Mouse (Mus musculus): ENCODE measurements around the gene Gm42417. TPM values are rescaled to one million over a fixed set of nuclear protein-coding genes. Genes with fewer than 3 reads are reported as not detected.
A peak's percentile ranks its signal among the peaks of the same experiment; 100 is the strongest.

The Gm42417 gene
- total and polyA plus RNA-seq, 3 experiments = 0.15 TPM; not detected in 2

- no peak for TF ChIP-seq GATA1 (IDR thresholded peaks at IDR 0.05; ENCODE audit: borderline replicate concordance, low read length)
- no peak for TF ChIP-seq CTCF (IDR thresholded peaks at IDR 0.05; ENCODE audit: low read depth, low read length)
- no peak for TF ChIP-seq POLR2AphosphoS5 (IDR thresholded peaks at IDR 0.05; ENCODE audit: insufficient replicate concordance, low read depth, low read length)
- no peak for TF ChIP-seq TAL1 (conservative IDR thresholded peaks at IDR 0.05; ENCODE audit: low read depth, low read length)
- no peak for TF ChIP-seq GATA2 (IDR thresholded peaks at IDR 0.05; ENCODE audit: borderline replicate concordance, low read depth, low read length)
- DNase-seq (ENCODE audit: low spot score) (no peak), ATAC-seq (ENCODE audit: extremely low read depth, insufficient number of reproducible peaks, low FRiP score, poor library complexity, severe bottlenecking) (no peak)
- Histone ChIP-seq H3K4me1 (ENCODE audit: insufficient read depth, low read depth, low read length) (peaks cover 23% of the 10 kb centered on the region), H3K4me3 (ENCODE audit: low read depth, low read length) (peak overlapping the region; percentile 81), H3K9me3 (replicated peaks) (no peaks in the 10 kb centered on the region), H3K36me3 (replicated peaks) (peaks cover 42% of the 10 kb centered on the region), H3K27me3 (ENCODE audit: insufficient read depth, low read length) (peaks cover 18% of the 10 kb centered on the region)
Measured at GRCm38 (mm10) chr1:36545845-36546600, 6.8 kb upstream of the Gm42417 start.

- TF ChIP-seq GATA2 (IDR thresholded peaks at IDR 0.05; ENCODE audit: borderline replicate concordance, low read depth, low read length) (no peak), CTCF (IDR thresholded peaks at IDR 0.05; ENCODE audit: low read depth, low read length) (no peak), GATA1 (IDR thresholded peaks at IDR 0.05; ENCODE audit: borderline replicate concordance, low read length) (no peak), TAL1 (conservative IDR thresholded peaks at IDR 0.05; ENCODE audit: low read depth, low read length) (no peak), POLR2AphosphoS5 (IDR thresholded peaks at IDR 0.05; ENCODE audit: insufficient replicate concordance, low read depth, low read length) (no peak)
- H3K27me3 ChIP-seq (ENCODE audit: insufficient read depth, low read length) = peaks cover 13% of the 10 kb centered on the region
- H3K9me3 ChIP-seq (replicated peaks) = no peaks in the 10 kb centered on the region
- no peak for DNase-seq (ENCODE audit: low spot score)
- no peak overlapping the region for H3K4me3 ChIP-seq (ENCODE audit: low read depth, low read length)
- H3K36me3 ChIP-seq (replicated peaks) = peaks cover 48% of the 10 kb centered on the region
- peaks cover 23% of the 10 kb centered on the region for H3K4me1 ChIP-seq (ENCODE audit: insufficient read depth, low read depth, low read length)
- ATAC-seq (ENCODE audit: extremely low read depth, insufficient number of reproducible peaks, low FRiP score, poor library complexity, severe bottlenecking) = no peak
Measured at GRCm38 (mm10) chr1:36545382-36545781, 6.2 kb upstream of the Gm42417 start.

GRCm38 (mm10) chr1:36542925-36543324 lies 3.7 kb upstream of the Gm42417 start:
- ATAC-seq (ENCODE audit: extremely low read depth, insufficient number of reproducible peaks, low FRiP score, poor library complexity, severe bottlenecking) = no peak
- Histone ChIP-seq H3K4me3 (ENCODE audit: low read depth, low read length) (no peak overlapping the region), H3K9me3 (replicated peaks) (no peaks in the 10 kb centered on the region), H3K36me3 (replicated peaks) (peaks cover 72% of the 10 kb centered on the region), H3K27me3 (ENCODE audit: insufficient read depth, low read length) (no peaks in the 10 kb centered on the region), H3K4me1 (ENCODE audit: insufficient read depth, low read depth, low read length) (peaks cover 23% of the 10 kb centered on the region)
- TF ChIP-seq GATA2 (IDR thresholded peaks at IDR 0.05; ENCODE audit: borderline replicate concordance, low read depth, low read length) (no peak), GATA1 (IDR thresholded peaks at IDR 0.05; ENCODE audit: borderline replicate concordance, low read length) (no peak), POLR2AphosphoS5 (IDR thresholded peaks at IDR 0.05; ENCODE audit: insufficient replicate concordance, low read depth, low read length) (no peak), CTCF (IDR thresholded peaks at IDR 0.05; ENCODE audit: low read depth, low read length) (no peak), TAL1 (conservative IDR thresholded peaks at IDR 0.05; ENCODE audit: low read depth, low read length) (no peak)
- no peak for DNase-seq (ENCODE audit: low spot score)

- peaks cover 79% of the 10 kb centered on the region for H3K36me3 ChIP-seq (replicated peaks)
- H3K4me3 ChIP-seq (ENCODE audit: low read depth, low read length) = no peak overlapping the region
- no peaks in the 10 kb centered on the region for H3K27me3 ChIP-seq (ENCODE audit: insufficient read depth, low read length)
- no peaks in the 10 kb centered on the region for H3K9me3 ChIP-seq (replicated peaks)
- H3K4me1 ChIP-seq (ENCODE audit: insufficient read depth, low read depth, low read length) = peaks cover 17% of the 10 kb centered on the region
- no peak for DNase-seq (ENCODE audit: low spot score)
- ATAC-seq (ENCODE audit: extremely low read depth, insufficient number of reproducible peaks, low FRiP score, poor library complexity, severe bottlenecking) = no peak
- TF ChIP-seq POLR2AphosphoS5 (IDR thresholded peaks at IDR 0.05; ENCODE audit: insufficient replicate concordance, low read depth, low read length) (no peak), CTCF (IDR thresholded peaks at IDR 0.05; ENCODE audit: low read depth, low read length) (no peak), GATA1 (IDR thresholded peaks at IDR 0.05; ENCODE audit: borderline replicate concordance, low read length) (no peak), GATA2 (IDR thresholded peaks at IDR 0.05; ENCODE audit: borderline replicate concordance, low read depth, low read length) (no peak), TAL1 (conservative IDR thresholded peaks at IDR 0.05; ENCODE audit: low read depth, low read length) (no peak)
Measured at GRCm38 (mm10) chr1:36541844-36542243, 2.6 kb upstream of the Gm42417 start.

- no peak for DNase-seq (ENCODE audit: low spot score)
- Histone ChIP-seq H3K27me3 (ENCODE audit: insufficient read depth, low read length) (no peaks in the 10 kb centered on the region), H3K9me3 (replicated peaks) (no peaks in the 10 kb centered on the region), H3K4me1 (ENCODE audit: insufficient read depth, low read depth, low read length) (peaks cover 9% of the 10 kb centered on the region), H3K36me3 (replicated peaks) (peaks cover 87% of the 10 kb centered on the region), H3K4me3 (ENCODE audit: low read depth, low read length) (no peak overlapping the region)
- no peak for ATAC-seq (ENCODE audit: extremely low read depth, insufficient number of reproducible peaks, low FRiP score, poor library complexity, severe bottlenecking)
- no peak for TF ChIP-seq POLR2AphosphoS5 (IDR thresholded peaks at IDR 0.05; ENCODE audit: insufficient replicate concordance, low read depth, low read length)
- TF ChIP-seq GATA2 (IDR thresholded peaks at IDR 0.05; ENCODE audit: borderline replicate concordance, low read depth, low read length) = no peak
- TF ChIP-seq GATA1 (IDR thresholded peaks at IDR 0.05; ENCODE audit: borderline replicate concordance, low read length) = no peak
- no peak for TF ChIP-seq CTCF (IDR thresholded peaks at IDR 0.05; ENCODE audit: low read depth, low read length)
- no peak for TF ChIP-seq TAL1 (conservative IDR thresholded peaks at IDR 0.05; ENCODE audit: low read depth, low read length)
Measured at GRCm38 (mm10) chr1:36540807-36541206, 1.6 kb upstream of the Gm42417 start.

GRCm38 (mm10) chr1:36540132-36540531 lies 903 bp upstream of the Gm42417 start:
- Histone ChIP-seq H3K27me3 (ENCODE audit: insufficient read depth, low read length) (no peaks in the 10 kb centered on the region), H3K9me3 (replicated peaks) (no peaks in the 10 kb centered on the region), H3K4me1 (ENCODE audit: insufficient read depth, low read depth, low read length) (peaks cover 4% of the 10 kb centered on the region; the same call in 1 of the 2 replicates), H3K4me3 (ENCODE audit: low read depth, low read length) (no peak overlapping the region), H3K36me3 (replicated peaks) (peaks cover 88% of the 10 kb centered on the region)
- ATAC-seq (ENCODE audit: extremely low read depth, insufficient number of reproducible peaks, low FRiP score, poor library complexity, severe bottlenecking) = no peak
- DNase-seq (ENCODE audit: low spot score) = no peak
- no peak for TF ChIP-seq TAL1 (conservative IDR thresholded peaks at IDR 0.05; ENCODE audit: low read depth, low read length)
- TF ChIP-seq CTCF (IDR thresholded peaks at IDR 0.05; ENCODE audit: low read depth, low read length) = no peak
- TF ChIP-seq GATA1 (IDR thresholded peaks at IDR 0.05; ENCODE audit: borderline replicate concordance, low read length) = no peak
- TF ChIP-seq POLR2AphosphoS5 (IDR thresholded peaks at IDR 0.05; ENCODE audit: insufficient replicate concordance, low read depth, low read length) = no peak
- no peak for TF ChIP-seq GATA2 (IDR thresholded peaks at IDR 0.05; ENCODE audit: borderline replicate concordance, low read depth, low read length)
